Mouse (Mus musculus): Measurements from ENCODE around the gene Brpf3. TPM values are rescaled to one million over a fixed set of nuclear protein-coding genes. Genes with fewer than 3 reads are reported as not detected.
A peak's percentile ranks its signal among the peaks of the same experiment; 100 is the strongest.
"Not testable (repeated sequence)": the region's sequence is repeated elsewhere in the genome, so short reads cannot be mapped to it uniquely, and the experiment has no call there.

Gene Brpf3
- polyA plus RNA-seq, 1 experiment = 45.6 TPM

- no peak overlapping the region for H3K27ac ChIP-seq (ENCODE audit: insufficient read depth, low read length)
- TF ChIP-seq CTCF (IDR thresholded peaks at IDR 0.05; ENCODE audit: extremely low read depth, insufficient read depth, low read length) = no peak
- TF ChIP-seq POLR2A (IDR thresholded peaks at IDR 0.05; ENCODE audit: extremely low read depth, insufficient read depth, low read length) = no peak
- H3K4me1 ChIP-seq (ENCODE audit: control insufficient read depth, insufficient read depth, low read length) = peaks cover 16% of the 10 kb centered on the region
- no peak overlapping the region for H3K4me3 ChIP-seq (ENCODE audit: insufficient read depth, low read length)
These were observed 24.0 kb downstream of the Brpf3 start for GRCm38 (mm10) chr17:28824896-28825295.

GRCm38 (mm10) chr17:28825359-28826041 is 24.6 kb downstream of the Brpf3 start:
- H3K27ac ChIP-seq (ENCODE audit: insufficient read depth, low read length) = no peak overlapping the region

GRCm38 (mm10) chr17:28827665-28828231 is 26.9 kb downstream of the Brpf3 start:
- Histone ChIP-seq H3K27ac (ENCODE audit: insufficient read depth, low read length) (peak overlapping the region; percentile 76), H3K4me3 (ENCODE audit: insufficient read depth, low read length) (no peak overlapping the region), H3K4me1 (ENCODE audit: control insufficient read depth, insufficient read depth, low read length) (peaks cover 16% of the 10 kb centered on the region)
- TF ChIP-seq CTCF (IDR thresholded peaks at IDR 0.05; ENCODE audit: extremely low read depth, insufficient read depth, low read length) (no peak), POLR2A (IDR thresholded peaks at IDR 0.05; ENCODE audit: extremely low read depth, insufficient read depth, low read length) (no peak)

More at GRCm38 (mm10) chr17:28825359-28826041, 24.6 kb downstream of the Brpf3 start:
- TF ChIP-seq CTCF (IDR thresholded peaks at IDR 0.05; ENCODE audit: extremely low read depth, insufficient read depth, low read length) = no peak
- no peak for TF ChIP-seq POLR2A (IDR thresholded peaks at IDR 0.05; ENCODE audit: extremely low read depth, insufficient read depth, low read length)
- Histone ChIP-seq H3K4me3 (ENCODE audit: insufficient read depth, low read length) (no peak overlapping the region), H3K4me1 (ENCODE audit: control insufficient read depth, insufficient read depth, low read length) (peaks cover 16% of the 10 kb centered on the region)

- TF ChIP-seq CTCF (IDR thresholded peaks at IDR 0.05; ENCODE audit: extremely low read depth, insufficient read depth, low read length) (no peak), POLR2A (IDR thresholded peaks at IDR 0.05; ENCODE audit: extremely low read depth, insufficient read depth, low read length) (no peak)
- Histone ChIP-seq H3K4me1 (ENCODE audit: control insufficient read depth, insufficient read depth, low read length) (peaks cover 16% of the 10 kb centered on the region), H3K27ac (ENCODE audit: insufficient read depth, low read length) (no peak overlapping the region), H3K4me3 (ENCODE audit: insufficient read depth, low read length) (no peak overlapping the region)
These were observed 28.2 kb downstream of the Brpf3 start for GRCm38 (mm10) chr17:28829120-28829519.

- no peak overlapping the region for H3K4me3 ChIP-seq (ENCODE audit: insufficient read depth, low read length)
- no peak overlapping the region for H3K27ac ChIP-seq (ENCODE audit: insufficient read depth, low read length)
- H3K4me1 ChIP-seq (ENCODE audit: control insufficient read depth, insufficient read depth, low read length) = peaks cover 10% of the 10 kb centered on the region
- TF ChIP-seq POLR2A (IDR thresholded peaks at IDR 0.05; ENCODE audit: extremely low read depth, insufficient read depth, low read length) (no peak), CTCF (IDR thresholded peaks at IDR 0.05; ENCODE audit: extremely low read depth, insufficient read depth, low read length) (no peak)
These were observed 30.2 kb downstream of the Brpf3 start for GRCm38 (mm10) chr17:28831065-28831464.

- no peak overlapping the region for H3K4me3 ChIP-seq (ENCODE audit: insufficient read depth, low read length)
- H3K4me1 ChIP-seq (ENCODE audit: control insufficient read depth, insufficient read depth, low read length) = peaks cover 7% of the 10 kb centered on the region
- no peak for TF ChIP-seq CTCF (IDR thresholded peaks at IDR 0.05; ENCODE audit: extremely low read depth, insufficient read depth, low read length)
- TF ChIP-seq POLR2A (IDR thresholded peaks at IDR 0.05; ENCODE audit: extremely low read depth, insufficient read depth, low read length) = no peak
- no peak overlapping the region for H3K27ac ChIP-seq (ENCODE audit: insufficient read depth, low read length)
These were observed 31.1 kb downstream of the Brpf3 start for GRCm38 (mm10) chr17:28832040-28832439.

GRCm38 (mm10) chr17:28832875-28833274 is 32.0 kb downstream of the Brpf3 start:
- Histone ChIP-seq H3K27ac (ENCODE audit: insufficient read depth, low read length) (no peak overlapping the region), H3K4me1 (ENCODE audit: control insufficient read depth, insufficient read depth, low read length) (peaks cover 3% of the 10 kb centered on the region), H3K4me3 (ENCODE audit: insufficient read depth, low read length) (no peak overlapping the region)
- TF ChIP-seq CTCF (IDR thresholded peaks at IDR 0.05; ENCODE audit: extremely low read depth, insufficient read depth, low read length) (no peak), POLR2A (IDR thresholded peaks at IDR 0.05; ENCODE audit: extremely low read depth, insufficient read depth, low read length) (no peak)

- TF ChIP-seq CTCF (IDR thresholded peaks at IDR 0.05; ENCODE audit: extremely low read depth, insufficient read depth, low read length) (no peak), POLR2A (IDR thresholded peaks at IDR 0.05; ENCODE audit: extremely low read depth, insufficient read depth, low read length) (no peak)
- H3K27ac ChIP-seq (ENCODE audit: insufficient read depth, low read length) = no peak overlapping the region
- no peak overlapping the region for H3K4me3 ChIP-seq (ENCODE audit: insufficient read depth, low read length)
- H3K4me1 ChIP-seq (ENCODE audit: control insufficient read depth, insufficient read depth, low read length) = no peaks in the 10 kb centered on the region
These were observed 33.8 kb downstream of the Brpf3 start for GRCm38 (mm10) chr17:28834676-28835075.

GRCm38 (mm10) chr17:28837840-28838239 is 37.0 kb downstream of the Brpf3 start:
- Histone ChIP-seq H3K4me3 (ENCODE audit: insufficient read depth, low read length) (no peak overlapping the region), H3K4me1 (ENCODE audit: control insufficient read depth, insufficient read depth, low read length) (no peaks in the 10 kb centered on the region), H3K27ac (ENCODE audit: insufficient read depth, low read length) (no peak overlapping the region)
- TF ChIP-seq POLR2A (IDR thresholded peaks at IDR 0.05; ENCODE audit: extremely low read depth, insufficient read depth, low read length) (no peak), CTCF (IDR thresholded peaks at IDR 0.05; ENCODE audit: extremely low read depth, insufficient read depth, low read length) (no peak)

GRCm38 (mm10) chr17:28841947-28842346 is 41.1 kb downstream of the Brpf3 start:
- H3K27ac ChIP-seq (ENCODE audit: insufficient read depth, low read length) = not testable (repeated sequence)

More at GRCm38 (mm10) chr17:28841947-28842346, 41.1 kb downstream of the Brpf3 start:
- not testable (repeated sequence) for H3K4me1 ChIP-seq (ENCODE audit: control insufficient read depth, insufficient read depth, low read length); H3K4me3 ChIP-seq (ENCODE audit: insufficient read depth, low read length)

All from cortical plate, adult 2 months (tissue).